Mouse (Mus musculus) 3134 (cell line): ENCODE results near the gene Rnf19b.

Source experiments
- DNase-seq: peaks from one replicate; pipeline ENCODE4 v3.0.0-alpha.2; 2011; ENCODE audit warnings: low spot score; ENCODE audit not compliant: insufficient read length; ENCODE audit errors: extremely low read depth

The Rnf19b gene

GRCm38 (mm10) chr4:129058207-129059092, at the start of gene Rnf19b:
TSS of gene Rnf19b (plus strand) at chr4:129058271.
- peak; percentile 61 for DNase-seq

GRCm38 (mm10) chr4:129008672-129009071, 49.4 kb upstream of the Rnf19b start:
- DNase-seq, result no peak

DNA sequence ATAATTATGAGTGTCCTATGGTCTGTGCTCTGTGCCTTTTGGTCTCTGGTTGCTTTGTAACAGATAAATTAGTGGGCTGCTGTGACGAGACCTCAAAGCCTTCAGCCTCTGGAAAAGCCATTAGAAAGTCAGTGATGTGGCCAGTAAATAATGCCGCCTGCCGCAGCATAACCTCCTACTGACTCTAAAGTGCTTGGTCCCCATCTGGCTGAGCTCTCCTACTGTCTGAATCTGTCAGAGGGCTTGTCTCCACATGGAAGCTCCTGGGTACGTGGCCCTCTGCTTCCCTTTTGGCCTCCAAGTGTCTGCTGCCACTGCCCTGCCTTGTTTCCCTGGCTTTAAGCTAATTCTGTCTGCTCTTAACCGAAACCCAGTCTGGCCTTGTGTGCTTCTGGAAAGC, 48.5 kb upstream of the Rnf19b start:
- no peak for DNase-seq

- DNase-seq, result peak; percentile 84
Observed at GRCm38 (mm10) chr4:129011604-129012121, 46.4 kb upstream of the Rnf19b start.

- DNase-seq, result no peak
Observed at GRCm38 (mm10) chr4:129013151-129013864, 44.8 kb upstream of the Rnf19b start.

GRCm38 (mm10) chr4:129016329-129016728, 41.7 kb upstream of the Rnf19b start:
- DNase-seq, result peak; percentile 31

DNA sequence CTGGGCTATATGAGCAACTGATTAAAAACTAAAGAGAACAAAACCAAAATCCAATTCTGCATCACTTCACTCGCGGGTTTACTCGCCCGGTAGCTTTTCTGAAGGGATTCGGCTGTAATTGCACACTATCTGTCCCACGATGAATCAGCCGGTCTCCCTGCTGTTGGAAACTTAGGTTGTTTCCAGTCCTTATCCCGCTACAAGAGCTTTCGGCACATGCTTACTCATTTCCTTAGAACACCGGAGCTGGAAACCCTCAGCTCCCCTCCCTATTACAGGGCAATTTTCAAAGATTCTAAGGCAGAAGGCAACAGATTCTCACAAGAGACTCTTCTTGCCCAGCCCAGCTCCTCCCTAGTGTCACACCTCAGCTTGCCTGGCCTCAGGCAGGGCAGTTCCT, 40.9 kb upstream of the Rnf19b start:
- peak; percentile 49 for DNase-seq

DNA sequence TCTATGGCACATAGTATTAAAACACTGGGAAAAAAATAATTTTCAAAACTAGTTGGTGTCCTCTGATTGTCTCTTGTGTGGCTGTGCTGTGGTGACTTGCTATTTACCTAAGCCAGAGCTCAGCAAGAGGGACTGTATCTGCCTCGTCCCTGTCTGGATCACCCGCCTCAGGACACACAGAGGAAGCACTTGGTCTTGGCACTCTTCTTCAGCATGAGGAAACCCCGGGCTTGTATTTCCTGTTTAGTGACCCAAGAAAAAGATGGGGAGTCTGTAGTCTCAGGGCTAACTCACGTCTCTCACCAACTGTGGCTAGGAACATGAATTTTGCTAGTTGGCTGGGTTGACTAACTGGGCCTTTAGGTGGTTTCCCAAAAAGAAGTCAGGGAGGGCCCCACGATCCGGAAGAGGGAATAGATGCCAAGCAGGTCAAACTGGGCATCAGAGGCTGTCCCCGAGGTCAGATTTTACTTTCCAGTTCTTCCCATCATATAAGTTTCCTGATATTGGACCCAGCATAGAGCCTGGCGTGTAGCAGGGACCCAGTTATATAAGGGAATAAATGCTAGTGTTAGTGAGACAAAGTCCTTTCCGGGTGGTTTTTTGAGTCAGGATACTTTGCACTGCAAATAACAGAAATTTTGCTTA, 39.2 kb upstream of the Rnf19b start:
- no peak for DNase-seq

DNA sequence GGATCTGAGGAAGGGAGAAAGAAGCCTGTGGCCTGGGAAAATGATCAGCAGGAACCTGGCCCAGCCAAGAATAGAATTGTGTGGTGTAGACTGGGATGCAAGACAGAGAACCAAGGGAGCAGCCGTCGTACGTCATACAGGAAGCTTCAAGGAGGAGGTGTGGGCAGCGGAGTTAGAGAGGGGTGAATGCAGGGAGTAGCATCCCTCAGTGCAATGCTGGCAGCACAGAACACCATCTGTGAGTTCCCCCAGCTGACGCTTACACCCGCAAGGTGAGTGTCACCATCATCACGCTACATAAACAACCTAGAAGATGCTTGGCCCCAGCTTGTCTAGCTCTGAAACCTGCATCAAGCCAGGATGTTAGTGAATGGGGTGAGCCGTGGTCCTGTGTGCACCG, 38.3 kb upstream of the Rnf19b start:
- no peak for DNase-seq

DNA sequence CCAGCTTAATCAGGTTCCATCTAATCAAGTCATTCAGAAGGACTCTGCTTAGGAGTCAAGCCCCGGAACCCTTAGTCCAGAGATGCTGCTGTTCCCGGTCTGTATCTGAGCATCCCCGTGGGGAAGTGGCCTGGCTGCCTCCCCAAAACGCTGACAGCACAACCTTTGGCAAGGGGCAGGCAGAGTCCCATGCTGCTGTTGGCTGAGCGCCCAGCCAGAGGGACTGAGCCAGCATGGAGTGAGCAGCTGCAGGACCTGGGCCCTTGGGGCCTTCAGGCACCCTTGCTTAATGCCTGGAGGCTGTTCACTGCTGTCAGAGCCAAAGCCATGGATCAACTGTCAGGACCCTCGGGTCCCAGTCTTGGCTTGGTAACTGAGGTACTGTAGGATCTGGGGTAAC, 37.6 kb upstream of the Rnf19b start:
- peak; percentile 84 for DNase-seq

- DNase-seq, result no peak
Observed at GRCm38 (mm10) chr4:129021426-129021825, 36.6 kb upstream of the Rnf19b start.

DNA sequence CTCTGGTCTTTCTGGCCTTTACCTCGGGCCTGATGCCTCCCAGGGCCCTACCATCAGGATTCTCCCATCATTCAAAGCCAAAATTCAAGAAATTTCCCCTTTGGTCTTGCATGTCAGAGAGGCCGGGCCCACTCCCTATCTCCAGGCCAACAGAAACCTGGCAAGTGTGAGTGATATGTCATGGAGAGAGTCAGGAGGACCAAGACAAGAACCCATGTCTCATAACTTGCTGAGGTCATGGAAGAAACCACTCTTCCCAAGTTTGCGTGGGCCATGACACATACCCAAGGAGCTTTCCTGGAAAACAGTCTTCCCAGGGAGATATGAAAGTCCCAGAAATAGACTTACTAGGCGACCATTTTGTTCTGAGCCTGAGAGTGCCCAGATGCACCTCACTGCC, 36.2 kb upstream of the Rnf19b start:
- DNase-seq, result no peak

- DNase-seq, result no peak
Observed at GRCm38 (mm10) chr4:129023884-129024283, 34.2 kb upstream of the Rnf19b start.

DNA sequence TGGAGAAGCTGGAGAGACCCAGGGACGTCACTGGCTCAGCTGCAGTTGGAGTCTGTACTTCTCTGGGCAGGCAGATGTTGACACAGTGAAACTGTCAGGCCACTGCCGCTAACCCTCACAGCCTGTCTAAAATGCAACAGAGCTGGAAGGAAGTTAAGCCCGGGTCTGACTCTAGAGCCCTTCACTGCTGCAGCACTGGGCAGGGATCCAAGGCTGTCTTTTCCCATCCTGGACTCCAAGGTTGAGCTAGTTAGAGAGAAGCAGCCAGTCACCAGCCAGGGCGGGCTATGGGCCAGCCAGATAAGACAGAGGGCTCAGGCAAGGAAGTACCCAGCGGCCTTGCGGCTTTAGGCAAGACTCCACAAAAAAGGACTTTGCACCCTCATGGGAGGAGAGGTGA, 33.3 kb upstream of the Rnf19b start:
- peak; percentile 56 for DNase-seq

GRCm38 (mm10) chr4:129025707-129026106, 32.4 kb upstream of the Rnf19b start:
- DNase-seq, result no peak

- DNase-seq, result no peak
Observed at GRCm38 (mm10) chr4:129030746-129031145, 27.3 kb upstream of the Rnf19b start.

GRCm38 (mm10) chr4:129031408-129031965, 26.6 kb upstream of the Rnf19b start:
- DNase-seq, result no peak

DNA sequence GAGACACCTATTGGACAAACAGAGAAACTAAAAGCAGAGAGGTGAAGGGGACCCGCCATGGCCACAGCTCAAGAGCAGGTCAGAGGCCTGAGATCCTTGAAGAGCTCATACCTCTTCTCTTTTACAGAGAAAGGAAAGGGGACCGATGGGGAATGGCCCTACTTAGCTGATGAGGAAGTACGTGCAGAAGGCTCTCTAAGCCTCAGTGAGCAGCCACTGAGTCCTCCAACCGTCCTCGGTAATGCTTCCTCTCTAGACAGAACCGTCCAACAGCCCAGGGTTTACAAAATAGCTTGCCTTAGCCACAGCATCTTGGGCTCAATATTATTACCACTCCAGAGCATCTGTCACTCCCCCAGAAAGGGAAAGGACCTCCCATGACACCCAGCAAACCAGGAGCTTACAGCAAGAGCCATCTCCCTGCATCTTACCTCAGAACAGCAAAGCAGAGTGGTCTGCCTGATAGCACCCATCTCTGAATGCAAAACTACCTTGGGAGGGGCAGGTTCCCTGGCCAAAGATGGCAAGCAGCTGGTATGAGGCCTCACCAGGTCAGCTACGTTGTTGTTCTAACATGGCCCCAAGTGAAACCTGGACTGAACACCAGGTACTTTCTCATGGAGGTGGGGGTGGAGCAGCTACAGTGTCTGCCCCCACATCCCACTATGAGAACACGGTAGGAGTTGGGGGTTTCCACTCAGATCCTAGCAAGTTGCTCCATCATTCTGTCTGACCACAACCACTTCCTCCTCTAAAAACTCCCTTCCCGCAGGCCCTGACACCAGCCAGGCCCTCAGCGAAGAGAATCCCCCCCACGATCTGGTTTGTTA, 25.7 kb upstream of the Rnf19b start:
- peak; percentile 78 for DNase-seq

DNA sequence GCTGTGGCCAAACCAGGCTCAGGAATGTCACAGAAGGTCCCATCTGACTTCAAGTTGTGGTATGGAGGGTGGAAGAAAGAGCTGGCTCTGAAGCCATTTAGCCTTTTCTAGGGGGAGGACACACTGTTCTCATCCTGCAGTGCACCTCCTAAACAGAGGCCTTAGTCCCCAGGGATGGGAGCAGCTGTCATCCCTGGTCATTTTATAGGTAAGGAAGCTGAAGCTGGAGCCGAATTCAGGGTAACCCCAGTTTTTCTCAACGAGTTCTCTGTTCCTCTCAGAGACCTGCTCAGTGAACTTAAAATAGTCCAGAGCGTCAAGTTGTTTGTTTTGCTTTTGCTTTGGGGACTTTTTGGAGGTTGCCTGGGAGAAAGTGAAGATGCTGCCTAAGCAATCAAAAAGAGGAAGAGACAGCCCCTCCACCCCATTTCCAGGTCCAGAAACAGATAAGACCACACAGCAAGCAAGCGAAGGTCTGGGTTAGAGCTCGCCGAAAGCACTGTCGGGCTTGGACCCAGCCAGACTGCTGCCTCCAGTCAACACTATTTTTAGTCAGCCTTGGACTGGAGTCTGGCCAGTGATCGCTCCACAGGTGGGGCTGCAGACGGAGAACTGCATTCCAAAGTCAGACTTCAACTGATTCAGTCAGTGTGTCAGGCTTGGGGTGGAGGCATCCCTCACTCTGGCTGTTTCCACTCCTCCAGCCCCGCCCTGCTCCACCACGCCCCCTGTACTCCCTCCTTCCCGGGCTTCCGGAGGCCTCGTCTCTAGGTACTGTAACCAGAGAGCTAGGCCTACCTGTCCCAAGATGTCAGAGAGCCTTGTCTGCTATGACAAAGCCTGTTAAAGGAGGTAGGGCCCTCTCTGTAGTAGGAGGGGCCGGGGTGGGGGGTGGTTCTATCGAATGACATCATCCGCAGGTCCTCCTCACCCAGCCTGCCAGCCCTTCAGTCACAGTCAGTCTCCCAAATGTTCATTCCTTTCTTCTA, 24.8 kb upstream of the Rnf19b start:
- DNase-seq, result peak; percentile 88
